ENCODE assay signal across 15 mouse cellular contexts in genomic region chr14:8146611-8147223, GRCm38 (mm10).
"Had no signal": no experiment of that assay in that cellular context is flagged by ENCODE, and none has a peak within 500 bp of the region (broad histone marks: within the 10 kb centered on the region; RNA-seq: fewer than 3 reads in every experiment).

No protein-coding gene starts in this region.

- H3K9ac ChIP-seq: limb, embryonic 15.5 days; liver, embryonic 12.5 days; lung, embryonic 14.5 days; midbrain, embryonic 15.5 days; neural tube, embryonic 13.5 days had no signal

- H3K9me3 ChIP-seq: limb, embryonic 15.5 days; liver, embryonic 12.5 days; midbrain, embryonic 10.5 days; midbrain, embryonic 15.5 days; neural tube, embryonic 13.5 days had no signal

- ATAC-seq: inflammation-experienced regulatory T-cells, adult 6 months; liver, embryonic 12.5 days; midbrain, embryonic 15.5 days had no signal

- H3K27ac ChIP-seq: kidney, postnatal 0 days; left cerebral cortex, adult 2 months; limb, embryonic 15.5 days; liver, embryonic 12.5 days; midbrain, embryonic 10.5 days; midbrain, embryonic 15.5 days; neural tube, embryonic 13.5 days had no signal

- H3K27me3 ChIP-seq: limb, embryonic 15.5 days; liver, embryonic 12.5 days; midbrain, embryonic 15.5 days; neural tube, embryonic 13.5 days had no signal

- H3K4me2 ChIP-seq: limb, embryonic 15.5 days; liver, embryonic 12.5 days; lung, embryonic 14.5 days; midbrain, embryonic 15.5 days; neural tube, embryonic 13.5 days had no signal

- H3K4me3 ChIP-seq: left cerebral cortex, adult 2 months; limb, embryonic 15.5 days; liver, embryonic 12.5 days; midbrain, embryonic 10.5 days; midbrain, embryonic 15.5 days; neural tube, embryonic 13.5 days had no signal

- H3K4me1 ChIP-seq: limb, embryonic 15.5 days; liver, embryonic 12.5 days; midbrain, embryonic 10.5 days; midbrain, embryonic 15.5 days; neural tube, embryonic 13.5 days had no signal

- DNase-seq: kidney, adult 8-10 months; kidney, postnatal 4 days; lung, embryonic 14.5 days; lung, postnatal 10 days; lung, postnatal 4 days; right cerebral cortex, postnatal 14 days; thymus, postnatal 36 days had no signal
